Mouse (Mus musculus) neural tube, embryonic 15.5 days (tissue): ENCODE measurements at regions not wholly inside any gene's neighbourhood (a gene's known extent, or its start where the extent isn't known, plus 50 kb on each side); places are given as distances from the start of the nearest gene placed in this dataset.

Source experiments
- ATAC-seq: fragments of 200-750 bp; cut with Nextera tagmentation; 2 replicates; pipeline ENCODE4 v1.8.0; 2017; ENCODE audit warnings: mild to moderate bottlenecking, moderate TSS enrichment, moderate library complexity; ENCODE audit not compliant: low FRiP score
- H3K27ac ChIP-seq: fragments of 300-500 bp; sonication (generic); replicated peaks from 2 replicates; pipeline ENCODE4 v1.5.1; 2015; ENCODE audit warnings: mild to moderate bottlenecking, inconsistent platforms
- H3K27me3 ChIP-seq: fragments of 300-500 bp; sonication (generic); replicated peaks from 2 replicates; pipeline ENCODE4 v1.6.1; 2015; ENCODE audit warnings: inconsistent platforms
- H3K36me3 ChIP-seq: fragments of 300-500 bp; sonication (generic); 2 replicates; pipeline ENCODE4 v1.6.1; 2015; ENCODE audit warnings: inconsistent platforms
- H3K4me1 ChIP-seq: fragments of 300-500 bp; sonication (generic); 2 replicates; pipeline ENCODE4 v1.6.1; 2015; ENCODE audit warnings: inconsistent platforms
- H3K4me2 ChIP-seq: fragments of 300-500 bp; sonication (generic); 2 replicates; pipeline ENCODE4 v1.6.1; 2015; ENCODE audit warnings: inconsistent platforms, mild to moderate bottlenecking, moderate library complexity
- H3K4me3 ChIP-seq: fragments of 300-500 bp; sonication (generic); replicated peaks from 2 replicates; pipeline ENCODE4 v1.5.1; 2015; ENCODE audit warnings: mild to moderate bottlenecking, inconsistent platforms
- H3K9ac ChIP-seq: fragments of 300-500 bp; sonication (generic); replicated peaks from 2 replicates; pipeline ENCODE4 v1.6.1; 2015; ENCODE audit warnings: mild to moderate bottlenecking, inconsistent platforms
- H3K9me3 ChIP-seq: fragments of 300-500 bp; sonication (generic); replicated peaks from 2 replicates; pipeline ENCODE4 v1.6.1; 2016; ENCODE audit warnings: inconsistent platforms
- WGBS: fragments of 180-500 bp; shearing (Covaris S2); methylation state at CpG from one replicate; pipeline ENCODE4 v1.1.7; 2015; ENCODE audit warnings: mixed read lengths; 5-methylcytosine and 5-hydroxymethylcytosine counted together

- WGBS, result 75% methylated on average over 5 of the region's 5 CpGs
- Histone ChIP-seq H3K9me3 (no peaks in the 10 kb centered on the region), H3K4me1 (no peaks in the 10 kb centered on the region), H3K4me3 (no peak overlapping the region), H3K36me3 (no peaks in the 10 kb centered on the region), H3K27me3 (0 out of 2 replicates have a peak, but pooled peaks cover 7% of the 10 kb centered on the region), H3K27ac (no peak overlapping the region), H3K4me2 (no peak overlapping the region), H3K9ac (no peak overlapping the region)
- ATAC-seq, result no peak
Observed at GRCm38 (mm10) chr7:70300516-70300915, 66.0 kb downstream of the Nr2f2 start.

GRCm38 (mm10) chr7:70291431-70291830 lies 75.1 kb downstream of the Nr2f2 start:
- ATAC-seq, result no peak
- Histone ChIP-seq H3K9me3 (no peaks in the 10 kb centered on the region), H3K4me2 (no peak overlapping the region), H3K27me3 (peaks cover 55% of the 10 kb centered on the region), H3K4me3 (no peak overlapping the region), H3K9ac (no peak overlapping the region), H3K4me1 (peaks cover 9% of the 10 kb centered on the region), H3K27ac (no peak overlapping the region), H3K36me3 (no peaks in the 10 kb centered on the region)
- WGBS, result 96% methylated on average over 6 of the region's 6 CpGs

DNA sequence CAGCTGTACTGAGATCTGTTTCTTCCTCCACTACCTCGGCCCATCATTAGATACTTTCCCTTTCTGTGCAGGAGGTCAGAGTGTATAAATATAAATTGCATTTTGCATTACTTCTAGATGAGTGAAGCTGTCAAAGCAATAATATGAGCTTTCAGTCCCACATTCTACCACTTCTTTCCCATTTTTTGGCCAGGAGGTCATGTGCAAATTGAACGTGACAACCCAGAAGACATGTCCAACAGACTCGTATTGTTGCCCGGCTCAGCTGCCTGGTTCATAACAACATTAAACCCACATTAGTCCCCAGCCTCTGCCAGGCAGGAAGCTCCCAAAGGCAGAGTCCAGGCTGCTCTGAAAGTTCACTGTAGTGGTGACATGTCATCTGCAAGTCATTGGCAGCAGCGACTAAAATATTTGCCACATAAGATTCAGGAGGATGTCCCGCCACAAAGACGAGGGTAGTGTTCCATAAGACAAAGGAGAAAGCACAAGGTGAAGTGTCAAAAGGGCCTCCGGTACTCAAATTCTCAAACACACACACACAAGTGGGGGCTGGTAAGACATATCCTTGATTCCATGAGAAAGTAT lies 75.7 kb downstream of the Nr2f2 start:
- Histone ChIP-seq H3K27me3 (peaks cover 61% of the 10 kb centered on the region), H3K9me3 (no peaks in the 10 kb centered on the region), H3K4me2 (no peak overlapping the region), H3K36me3 (no peaks in the 10 kb centered on the region), H3K27ac (no peak overlapping the region), H3K4me1 (peaks cover 9% of the 10 kb centered on the region), H3K9ac (no peak overlapping the region), H3K4me3 (no peak overlapping the region)
- no peak for ATAC-seq
- 84% methylated on average over 8 of the region's 8 CpGs for WGBS

DNA sequence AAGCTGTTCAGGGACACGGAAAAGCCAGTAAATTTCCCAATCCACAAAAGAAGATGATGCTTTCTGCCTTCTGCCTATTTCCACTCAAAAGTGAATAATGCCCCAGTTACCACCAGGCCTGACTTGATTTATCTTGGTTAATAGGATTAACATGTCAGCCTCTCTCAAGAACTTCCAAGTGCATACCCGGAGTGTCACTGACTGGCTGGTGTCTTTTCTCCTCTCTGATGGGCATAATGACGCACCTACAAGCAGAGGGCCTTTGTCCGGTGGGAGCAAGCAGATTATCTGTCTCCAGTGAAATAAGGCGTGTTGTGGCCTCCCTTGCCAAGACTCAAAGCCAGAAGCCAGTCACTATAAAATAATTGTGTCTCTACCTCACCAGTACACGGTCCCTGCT lies 76.3 kb downstream of the Nr2f2 start:
- Histone ChIP-seq H3K4me1 (peaks cover 9% of the 10 kb centered on the region), H3K4me3 (no peak overlapping the region), H3K9ac (no peak overlapping the region), H3K27me3 (peaks cover 66% of the 10 kb centered on the region), H3K9me3 (no peaks in the 10 kb centered on the region), H3K27ac (no peak overlapping the region), H3K36me3 (no peaks in the 10 kb centered on the region), H3K4me2 (no peak overlapping the region)
- ATAC-seq, result no peak
- 59% methylated on average over 6 of the region's 6 CpGs for WGBS

- peaks cover 83% of the 10 kb centered on the region for H3K27me3 ChIP-seq
- 21% methylated on average over 5 of the region's 5 CpGs for whole genome bisulfite sequencing
Observed at GRCm38 (mm10) chr7:70288621-70289020, 77.9 kb downstream of the Nr2f2 start.

DNA sequence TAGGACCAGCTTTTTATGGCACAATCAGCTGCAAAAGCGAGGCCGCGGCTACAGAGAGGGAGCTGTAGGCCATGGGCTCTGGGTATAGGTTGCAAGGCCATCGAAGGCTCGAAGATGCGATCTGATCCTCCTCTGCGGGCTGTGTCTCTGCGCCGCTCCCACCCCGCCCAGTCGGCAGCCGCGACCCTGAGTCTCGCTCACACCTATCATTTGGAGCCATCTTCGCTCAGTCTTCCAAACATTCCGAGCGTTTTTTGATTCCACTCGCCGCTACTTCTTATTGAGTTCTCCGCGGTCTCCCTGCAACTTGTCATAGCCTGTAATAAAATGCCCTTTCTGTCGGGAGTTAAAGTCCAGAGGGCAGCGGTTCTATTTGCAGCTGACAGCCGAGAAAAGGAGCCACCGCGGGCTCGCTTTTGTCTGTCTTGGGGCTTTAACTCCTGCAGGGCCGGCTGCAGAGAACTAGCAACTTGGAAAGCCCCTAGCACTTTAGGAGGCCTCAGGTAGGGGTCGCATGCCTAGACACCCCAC lies 78.6 kb downstream of the Nr2f2 start:
- H3K4me2 ChIP-seq, result peak overlapping the region; percentile 45
- no peaks in the 10 kb centered on the region for H3K36me3 ChIP-seq
- no peaks in the 10 kb centered on the region for H3K9me3 ChIP-seq
- no peak overlapping the region for H3K27ac ChIP-seq
- no peak for ATAC-seq
- peaks cover 89% of the 10 kb centered on the region for H3K27me3 ChIP-seq
- H3K9ac ChIP-seq, result no peak overlapping the region
- WGBS, result 0% methylated on average over 29 of the region's 29 CpGs
- H3K4me3 ChIP-seq, result peak overlapping the region; percentile 19; the same call in 1 of the 2 replicates
- peaks cover 9% of the 10 kb centered on the region for H3K4me1 ChIP-seq

More at GRCm38 (mm10) chr7:70288621-70289020, 77.9 kb downstream of the Nr2f2 start:
- H3K9ac ChIP-seq, result no peak overlapping the region
- no peak overlapping the region for H3K4me3 ChIP-seq
- no peak overlapping the region for H3K27ac ChIP-seq
- no peaks in the 10 kb centered on the region for H3K36me3 ChIP-seq
- H3K4me1 ChIP-seq, result peaks cover 9% of the 10 kb centered on the region
- no peaks in the 10 kb centered on the region for H3K9me3 ChIP-seq
- no peak overlapping the region for H3K4me2 ChIP-seq
- no peak for ATAC-seq

- no peak for ATAC-seq
- Histone ChIP-seq H3K9ac (no peak overlapping the region), H3K27ac (no peak overlapping the region), H3K4me2 (no peak overlapping the region), H3K27me3 (peaks cover 94% of the 10 kb centered on the region), H3K9me3 (no peaks in the 10 kb centered on the region), H3K36me3 (no peaks in the 10 kb centered on the region), H3K4me1 (peaks cover 9% of the 10 kb centered on the region), H3K4me3 (no peak overlapping the region)
- 4% methylated on average over 14 of the region's 14 CpGs for WGBS
Observed at GRCm38 (mm10) chr7:70286836-70287355, 79.6 kb downstream of the Nr2f2 start.

GRCm38 (mm10) chr7:70285344-70285743 lies 81.2 kb downstream of the Nr2f2 start:
- Histone ChIP-seq H3K27me3 (peaks cover 95% of the 10 kb centered on the region), H3K4me3 (no peak overlapping the region), H3K9ac (no peak overlapping the region), H3K4me1 (peaks cover 23% of the 10 kb centered on the region), H3K4me2 (no peak overlapping the region), H3K9me3 (no peaks in the 10 kb centered on the region), H3K36me3 (no peaks in the 10 kb centered on the region), H3K27ac (no peak overlapping the region)
- ATAC-seq, result no peak
- 20% methylated on average over 3 of the region's 3 CpGs for WGBS

- WGBS, result 5% methylated on average over 1 of the region's 1 CpGs
- no peak overlapping the region for H3K27ac ChIP-seq
- H3K4me2 ChIP-seq, result no peak overlapping the region
- no peak for ATAC-seq
- H3K27me3 ChIP-seq, result peaks cover 93% of the 10 kb centered on the region
- H3K9me3 ChIP-seq, result no peaks in the 10 kb centered on the region
- no peak overlapping the region for H3K4me3 ChIP-seq
- no peaks in the 10 kb centered on the region for H3K36me3 ChIP-seq
- H3K4me1 ChIP-seq, result peaks cover 28% of the 10 kb centered on the region
- H3K9ac ChIP-seq, result no peak overlapping the region
Observed at GRCm38 (mm10) chr7:70283836-70284235, 82.7 kb downstream of the Nr2f2 start.

GRCm38 (mm10) chr7:70283166-70283565 lies 83.4 kb downstream of the Nr2f2 start:
- no peak for ATAC-seq
- Histone ChIP-seq H3K27me3 (peaks cover 91% of the 10 kb centered on the region), H3K4me2 (no peak overlapping the region), H3K4me1 (peaks cover 26% of the 10 kb centered on the region), H3K36me3 (no peaks in the 10 kb centered on the region), H3K9ac (no peak overlapping the region), H3K9me3 (no peaks in the 10 kb centered on the region), H3K4me3 (no peak overlapping the region), H3K27ac (no peak overlapping the region)
- 7% methylated on average over 4 of the region's 4 CpGs for WGBS

- Histone ChIP-seq H3K4me1 (peaks cover 19% of the 10 kb centered on the region), H3K27me3 (peaks cover 93% of the 10 kb centered on the region)
- WGBS, result 4% methylated on average over 11 of the region's 11 CpGs
Observed at GRCm38 (mm10) chr7:70281891-70282515, 84.5 kb downstream of the Nr2f2 start.

GRCm38 (mm10) chr7:70281381-70281750 lies 85.2 kb downstream of the Nr2f2 start:
- peak overlapping the region; percentile 1 for H3K4me3 ChIP-seq
- H3K27ac ChIP-seq, result no peak overlapping the region

More at GRCm38 (mm10) chr7:70281891-70282515, 84.5 kb downstream of the Nr2f2 start:
- Histone ChIP-seq H3K4me2 (no peak overlapping the region), H3K9me3 (no peaks in the 10 kb centered on the region), H3K4me3 (no peak overlapping the region), H3K36me3 (no peaks in the 10 kb centered on the region), H3K27ac (no peak overlapping the region), H3K9ac (no peak overlapping the region)
- ATAC-seq, result no peak

More at GRCm38 (mm10) chr7:70281381-70281750, 85.2 kb downstream of the Nr2f2 start:
- Histone ChIP-seq H3K9me3 (no peaks in the 10 kb centered on the region), H3K4me1 (peaks cover 19% of the 10 kb centered on the region), H3K4me2 (peak overlapping the region; percentile 42), H3K9ac (no peak overlapping the region), H3K27me3 (peaks cover 92% of the 10 kb centered on the region), H3K36me3 (no peaks in the 10 kb centered on the region)
- under 1% methylated on average over 22 of the region's 22 CpGs for WGBS
- ATAC-seq, result no peak
